Mouse (Mus musculus) thymus, postnatal 10 days (tissue): ENCODE data around the gene Msl1.
A peak's percentile ranks its signal among the peaks of the same experiment; 100 is the strongest.

Experiments used
- DNase-seq, 2 experiments: peaks; one replicate each; pipeline ENCODE4 v3.0.0; 2021; ENCODE audit warnings: low spot score in 2 of 2

Msl1 gene

GRCm38 (mm10) chr11:98764091-98764490 is 31.2 kb upstream of the Msl1 start:
- DNase-seq, result no peak

GRCm38 (mm10) chr11:98764746-98765145 is 30.6 kb upstream of the Msl1 start:
- no peak for DNase-seq

DNA sequence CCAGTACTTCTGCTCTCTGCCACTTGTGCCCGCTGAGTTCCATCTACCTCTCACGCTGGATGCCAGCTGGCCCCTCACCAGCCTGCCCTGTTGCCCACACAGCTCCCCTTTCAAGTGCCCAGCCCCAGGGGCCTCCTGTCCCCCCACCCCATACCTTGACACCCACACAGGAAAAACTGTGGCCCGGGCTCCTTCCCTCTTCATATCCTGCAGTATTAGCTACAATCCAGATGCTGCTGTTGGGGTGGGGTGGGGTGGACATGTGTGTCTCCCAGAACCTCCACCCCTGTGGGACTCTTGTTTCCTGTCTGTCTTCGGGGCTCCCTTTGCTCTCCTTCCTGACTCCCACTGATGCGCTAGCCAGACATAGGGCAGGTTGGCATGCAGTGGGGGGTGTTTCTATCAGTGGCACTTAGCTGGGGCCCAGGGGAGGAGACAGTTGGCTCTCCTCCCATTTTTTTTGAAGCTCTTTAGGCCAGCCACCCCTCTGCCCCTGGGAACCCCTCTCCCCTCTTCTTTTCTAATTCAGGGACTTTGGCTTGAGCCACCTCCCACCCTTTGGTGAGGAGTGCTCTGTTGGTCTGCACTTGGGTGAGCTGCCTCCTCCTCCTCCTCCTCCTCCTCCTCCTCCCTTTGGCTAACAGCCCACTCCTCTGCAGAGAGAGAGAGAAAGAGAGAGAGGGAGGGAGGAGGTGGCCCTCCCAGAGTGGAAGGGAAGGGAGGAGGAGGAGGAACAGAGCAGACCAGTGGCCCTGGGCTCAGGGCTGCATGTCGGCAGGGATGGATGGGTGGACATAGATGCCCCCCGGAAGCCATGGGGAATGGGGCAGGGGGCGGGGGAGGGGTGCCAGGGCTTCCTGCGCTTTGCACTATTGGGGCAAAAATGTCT is 29.7 kb upstream of the Msl1 start:
- no peak for DNase-seq

DNA sequence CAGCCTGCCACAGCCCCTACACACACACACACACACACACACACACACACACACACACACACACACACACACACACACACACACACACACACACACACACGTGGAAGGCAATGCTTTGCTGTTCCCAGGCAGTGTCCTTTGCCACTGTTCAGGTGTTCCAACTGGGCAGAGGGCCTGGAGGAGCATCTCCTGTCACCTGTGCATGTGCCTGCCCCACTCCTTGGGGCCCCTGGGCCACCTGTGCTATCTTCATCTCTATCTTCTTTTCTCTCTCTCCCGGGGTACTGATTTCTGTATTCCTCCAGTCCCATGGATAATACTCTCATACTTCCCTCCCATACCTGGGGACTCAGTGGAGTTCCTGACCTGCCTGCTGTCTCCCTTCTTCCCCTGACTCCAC is 29.0 kb upstream of the Msl1 start:
- no peak for DNase-seq

DNA sequence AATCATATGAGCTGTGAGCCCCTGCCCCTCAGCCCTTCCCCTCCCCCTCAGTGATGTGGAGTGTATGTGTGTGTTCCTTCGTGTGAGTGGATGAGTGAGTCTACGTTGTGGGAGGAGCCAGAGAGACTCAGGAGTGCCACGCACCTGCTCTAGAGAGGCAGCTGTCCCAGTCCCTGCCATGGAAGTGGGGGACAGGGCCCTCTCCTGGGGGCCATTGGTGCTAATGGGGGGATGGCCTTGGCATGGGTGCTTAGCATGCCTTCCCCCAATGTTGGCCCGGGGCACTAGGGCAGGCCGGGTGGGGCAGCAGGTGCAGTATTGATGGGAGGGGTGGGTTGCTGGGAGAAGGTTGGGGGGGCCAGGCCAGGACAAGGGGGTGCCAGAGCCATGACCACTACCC is 28.5 kb upstream of the Msl1 start:
- DNase-seq, result no peak

DNA sequence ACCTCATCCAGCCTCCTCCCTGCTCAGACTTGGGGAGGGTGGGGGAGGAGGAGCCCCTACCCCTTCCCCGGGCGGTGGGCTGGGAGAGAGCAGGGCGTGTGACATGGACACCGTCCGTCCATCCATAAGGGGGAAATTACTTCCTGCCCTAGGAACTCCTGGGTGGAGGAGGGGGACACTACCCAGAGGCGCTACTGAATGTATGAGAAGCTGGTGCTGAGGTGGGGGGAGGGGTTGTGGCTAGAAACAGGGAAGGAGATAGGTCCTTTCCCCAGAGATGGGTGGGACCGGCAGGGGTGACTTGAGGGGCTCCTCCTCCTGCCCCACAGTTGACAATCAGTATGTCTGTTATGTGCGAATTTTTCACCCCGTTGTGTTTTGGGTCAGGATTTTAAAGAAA is 28.0 kb upstream of the Msl1 start:
- DNase-seq, result peak in 1 of 2 experiments; percentile 42

GRCm38 (mm10) chr11:98767713-98768112 is 27.6 kb upstream of the Msl1 start:
- DNase-seq, result no peak

DNA sequence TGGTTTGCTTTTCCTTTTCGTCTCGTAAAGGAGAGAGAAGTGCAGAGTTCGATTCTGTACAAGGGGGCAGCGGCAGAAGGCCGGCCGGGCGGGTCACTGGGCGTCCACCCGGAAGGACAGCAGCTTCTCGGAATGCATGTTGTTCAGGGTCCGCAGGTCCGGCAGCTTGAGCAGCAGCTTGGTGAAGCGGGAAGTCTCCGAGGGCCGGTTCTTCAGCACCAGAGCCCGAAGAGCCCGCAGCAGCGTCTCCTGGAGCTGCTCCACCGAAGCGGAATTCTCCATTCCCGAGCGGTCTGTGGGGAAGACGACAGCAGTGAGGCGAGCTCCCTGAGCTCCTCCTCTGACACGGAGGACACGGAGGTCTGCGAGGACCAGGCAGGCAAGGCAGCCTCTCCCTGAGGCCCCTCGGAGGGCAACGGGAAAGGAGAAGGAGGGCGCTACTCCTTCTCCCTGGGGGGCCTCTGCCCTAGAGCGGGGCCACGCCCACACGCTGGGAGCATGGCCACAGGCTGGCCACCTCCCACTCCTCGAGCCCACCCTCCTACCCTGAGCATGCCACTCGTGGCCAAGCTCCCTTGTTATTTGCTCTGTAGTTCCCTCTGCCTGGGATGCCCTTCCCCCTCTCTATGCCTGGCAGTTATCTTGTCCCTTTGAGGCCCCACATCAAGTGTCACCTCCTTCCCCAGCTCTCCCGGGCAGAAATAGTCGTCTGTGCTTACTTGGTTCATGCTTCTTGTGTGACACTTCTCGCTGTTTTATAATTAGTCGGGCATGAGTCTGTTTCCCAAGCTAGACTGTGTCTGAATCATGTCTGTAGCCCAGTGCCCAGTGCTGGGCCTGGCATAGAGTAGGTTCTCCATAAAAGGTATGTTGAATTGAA is 26.9 kb upstream of the Msl1 start:
- DNase-seq, result no peak

GRCm38 (mm10) chr11:98769007-98769954 is 26.0 kb upstream of the Msl1 start:
- DNase-seq, result no peak

- DNase-seq, result no peak
Measured at GRCm38 (mm10) chr11:98770096-98770975, 25.0 kb upstream of the Msl1 start.

DNA sequence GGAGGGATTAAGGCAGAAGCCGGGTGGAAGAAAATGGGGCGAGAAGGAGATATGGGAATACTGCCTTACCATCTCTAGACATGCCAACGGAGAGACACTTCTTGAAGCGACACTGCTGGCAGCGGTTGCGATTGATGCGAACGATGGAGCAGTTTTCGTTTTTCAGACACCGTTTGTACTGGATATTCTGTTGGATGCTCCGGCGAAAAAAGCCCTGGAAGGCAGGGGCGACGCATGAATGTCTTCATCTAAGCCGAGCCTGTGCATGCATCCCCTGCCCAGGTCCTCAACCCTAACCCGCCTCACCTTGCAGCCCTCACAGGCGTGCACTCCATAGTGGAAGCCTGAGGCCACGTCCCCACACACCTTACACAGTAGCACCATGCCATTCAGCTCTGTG is 24.2 kb upstream of the Msl1 start:
- DNase-seq, result no peak

GRCm38 (mm10) chr11:98771844-98772525 is 23.3 kb upstream of the Msl1 start:
- no peak for DNase-seq

GRCm38 (mm10) chr11:98772667-98773171 is 22.6 kb upstream of the Msl1 start:
- no peak for DNase-seq

DNA sequence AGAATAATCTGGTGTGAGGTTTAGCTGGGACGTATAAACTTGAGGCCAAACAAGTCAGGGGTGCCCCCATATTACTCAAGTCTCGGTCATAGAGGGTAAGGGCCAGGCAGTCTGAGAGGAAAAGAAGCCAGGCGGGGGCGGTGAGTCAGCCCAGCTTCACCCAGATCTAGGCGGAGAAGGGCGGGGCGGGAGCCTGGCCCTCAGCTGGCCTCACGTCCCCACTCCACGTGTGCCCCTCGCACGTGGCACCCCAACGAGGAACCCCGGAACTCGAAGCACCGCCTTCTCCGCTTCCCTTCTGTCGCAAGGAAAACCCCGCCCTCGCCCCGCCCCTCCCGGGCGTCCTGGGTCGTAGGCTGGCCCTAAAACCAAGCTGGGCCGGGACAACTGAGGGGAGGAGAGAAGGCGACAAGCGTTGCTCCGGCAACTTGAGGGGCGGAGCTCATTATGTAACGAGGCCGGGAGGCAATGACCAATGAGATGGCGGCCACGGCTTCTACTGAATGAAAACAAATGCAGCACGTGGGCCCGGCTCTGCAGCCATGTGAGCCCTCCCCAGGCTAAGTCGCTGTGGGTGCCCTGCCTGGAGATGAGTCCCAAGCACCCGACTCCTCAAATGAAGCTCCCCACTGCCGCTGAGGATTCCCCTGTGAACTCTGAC is 21.6 kb upstream of the Msl1 start:
- peak; percentile 92 to 95 for DNase-seq

DNA sequence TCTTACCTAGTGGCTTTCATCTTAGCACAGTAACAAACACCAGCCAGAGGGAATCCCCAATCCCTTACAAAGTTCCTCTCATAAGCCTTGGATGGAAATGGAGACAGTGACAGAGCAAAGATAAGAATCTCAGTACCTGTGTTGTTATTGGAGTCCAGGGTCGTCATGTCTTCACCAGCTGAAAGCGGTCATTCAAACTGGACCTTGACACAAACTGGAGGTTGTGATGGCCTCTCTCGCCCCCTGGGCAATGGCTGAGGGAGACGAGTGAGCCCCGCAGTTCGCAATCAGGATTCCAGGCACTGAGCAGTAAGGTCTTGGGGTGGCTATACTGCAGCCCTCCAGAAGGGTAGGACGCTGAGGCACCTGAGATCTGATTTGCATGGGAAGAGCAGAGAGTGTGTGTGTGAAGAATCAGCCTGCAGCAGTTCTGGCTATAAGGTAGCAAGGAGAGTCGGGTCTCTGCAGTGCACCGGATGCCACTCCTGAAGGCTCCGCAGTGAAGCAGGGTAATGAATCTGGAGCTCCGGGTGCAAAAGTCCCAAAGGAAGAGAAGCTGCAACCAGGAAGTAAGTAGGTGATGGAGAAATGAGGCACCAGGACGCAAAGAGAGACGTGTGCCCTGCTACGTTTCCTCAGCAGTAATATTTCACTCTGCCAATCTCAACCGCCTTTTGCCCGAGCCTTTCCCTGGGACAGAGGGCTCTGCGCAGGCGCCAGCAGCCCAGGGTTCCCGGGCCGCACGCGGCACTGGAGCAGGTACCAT is 20.6 kb upstream of the Msl1 start, which contains the start of gene Nr1d1:
Gene Nr1d1 (minus strand): TSS at position 752 of the 766 bp plus-strand sequence.
- DNase-seq, result no peak

DNA sequence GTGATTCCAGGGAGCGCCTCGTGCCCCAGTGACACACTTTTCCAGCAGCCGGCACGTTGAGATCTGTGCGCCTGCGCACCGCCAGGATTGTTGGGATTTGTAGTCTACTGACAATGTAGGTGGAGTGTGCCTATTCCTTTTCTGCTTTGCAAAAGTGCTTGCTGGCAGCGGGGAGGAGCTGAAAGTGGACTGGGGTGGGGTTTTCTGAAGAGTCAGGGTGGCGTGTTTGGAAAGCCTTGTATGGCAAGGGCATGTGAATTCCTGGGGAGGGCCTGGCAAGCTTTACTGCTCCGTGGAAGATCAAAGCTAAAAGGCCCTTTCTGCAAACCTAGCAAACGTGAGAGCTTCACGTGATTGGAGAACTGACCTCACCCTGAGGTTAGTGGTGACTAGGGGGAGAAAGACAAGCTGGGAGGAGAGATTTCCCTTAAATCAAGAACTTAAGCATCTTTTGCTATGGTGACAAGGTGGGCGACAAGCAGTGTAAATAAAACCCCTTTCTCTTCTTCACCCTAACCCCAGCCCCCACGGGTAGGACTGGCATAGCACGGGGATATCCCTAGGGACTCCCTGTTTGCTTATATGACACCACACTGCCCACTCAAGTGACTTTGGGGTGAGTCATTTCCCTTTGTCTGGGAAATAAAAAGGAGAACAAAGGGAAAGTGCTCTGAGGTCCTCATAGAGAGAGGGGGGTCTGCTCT is 19.8 kb upstream of the Msl1 start:
- DNase-seq, result peak; percentile 79 to 80

- no peak for DNase-seq
Measured at GRCm38 (mm10) chr11:98776052-98776764, 19.1 kb upstream of the Msl1 start.
